Mouse (Mus musculus): ENCODE data around the gene Trim28.

DNA sequence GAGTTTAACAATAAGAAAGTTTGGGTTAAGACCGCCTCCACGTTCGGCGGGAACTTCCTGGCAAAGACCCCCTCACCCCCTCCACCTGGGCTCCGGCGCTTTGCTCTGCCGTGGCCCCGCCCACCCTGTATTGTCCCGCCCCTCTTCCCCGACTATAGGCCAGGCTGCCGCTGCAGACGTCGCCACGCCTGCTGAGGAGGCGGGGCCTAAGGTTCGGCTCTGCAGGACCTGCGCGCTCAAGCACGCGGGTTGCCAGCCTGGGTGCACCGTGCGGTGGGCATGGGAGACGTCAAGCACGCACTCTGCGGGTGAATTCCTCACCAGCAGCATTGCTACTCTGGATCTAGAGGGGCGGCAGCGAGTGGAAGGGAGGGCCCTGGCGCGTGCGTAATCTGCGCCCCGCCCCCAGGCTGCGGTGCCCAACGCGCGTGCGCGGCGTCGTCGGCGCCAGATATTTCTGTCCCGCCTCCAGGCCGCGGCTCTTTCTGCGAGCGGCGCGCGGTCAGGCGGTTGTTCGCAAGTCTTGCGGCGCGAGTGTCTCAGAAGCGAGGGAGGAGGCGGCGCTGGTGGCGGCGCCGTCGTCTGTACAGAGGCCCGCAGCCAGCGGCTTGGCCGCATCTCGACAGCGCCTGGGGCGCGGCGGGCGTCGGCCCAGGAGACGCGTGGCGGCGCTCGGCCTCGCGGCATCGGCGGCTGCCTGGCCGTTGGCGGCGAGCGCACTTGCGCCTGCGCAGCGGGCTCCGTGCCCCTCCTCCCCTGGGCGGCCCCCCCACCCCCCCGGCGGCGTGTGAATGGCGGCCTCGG lies 25.2 kb downstream of the Trim28 start:
- TF ChIP-seq CTCF (IDR thresholded peaks at IDR 0.05; ENCODE audit: extremely low read depth, insufficient read length, insufficient replicate concordance, low read depth, low read length) (no peak), POLR2A (IDR thresholded peaks at IDR 0.05; ENCODE audit: low read depth, low read length) (peak; percentile 93)

Measured in small intestine, adult 2 months (tissue).